Mouse (Mus musculus): ENCODE results near the gene Osbpl2.

The Osbpl2 gene

DNA sequence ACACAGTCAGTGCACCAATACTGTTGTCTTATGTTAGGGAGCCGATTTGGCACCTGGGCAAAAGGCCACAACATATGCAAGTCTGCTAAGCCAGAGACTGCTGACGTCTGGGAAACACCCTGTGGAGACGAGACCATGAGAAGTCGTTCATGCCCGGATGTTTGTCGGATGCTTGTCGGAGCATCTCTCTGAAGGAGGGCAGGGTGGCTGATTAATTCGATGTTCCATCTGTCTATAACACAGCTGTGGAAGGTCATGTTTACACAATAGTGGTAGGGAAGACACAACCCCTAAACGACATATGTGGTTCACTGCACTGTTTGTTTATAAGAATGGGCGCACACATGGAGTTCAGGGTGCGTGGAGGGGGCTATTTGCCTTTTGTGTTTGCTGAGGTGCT, 81.6 kb downstream of the Osbpl2 start:
- no peak for DNase-seq (ENCODE audit: low spot score in 2 of 2)

DNA sequence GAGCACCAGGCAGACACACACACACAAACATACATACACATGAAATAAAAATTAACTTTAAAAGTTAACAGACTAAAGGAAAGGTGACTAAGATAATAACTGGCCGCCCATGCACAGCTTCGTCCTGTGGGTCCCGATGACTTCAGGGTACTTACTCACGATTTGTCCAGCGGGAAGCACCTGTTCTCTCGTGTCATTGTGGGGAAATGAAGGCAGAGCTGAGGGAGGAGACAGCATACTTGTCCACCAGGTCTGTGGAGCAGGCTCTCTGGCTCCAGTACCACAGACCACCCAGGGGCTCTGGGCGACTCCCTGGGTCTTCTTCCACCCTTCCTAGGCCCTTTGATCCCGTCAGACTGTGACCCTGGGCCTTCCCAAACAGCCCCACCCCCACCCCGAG, 82.2 kb downstream of the Osbpl2 start:
- no peak for DNase-seq (ENCODE audit: low spot score in 2 of 2)

DNA sequence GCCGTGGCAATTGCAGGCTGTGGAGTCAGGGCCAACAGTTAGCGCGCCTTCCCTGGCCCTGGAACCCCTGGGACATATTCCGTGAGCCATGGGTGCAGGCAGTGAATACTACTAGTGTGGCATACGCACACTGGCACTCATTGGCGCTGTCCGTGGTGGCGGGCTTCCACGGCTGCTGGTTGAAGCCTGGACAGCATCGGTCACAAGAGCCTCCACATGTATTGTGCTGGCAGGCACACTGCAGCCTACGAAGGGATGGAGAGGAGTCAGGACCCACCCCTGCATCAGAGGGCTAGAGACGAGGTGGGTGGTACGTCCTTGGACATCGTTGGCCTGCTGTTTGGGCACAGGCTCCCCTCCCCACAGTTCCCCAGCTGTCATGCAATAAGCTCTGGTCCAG, 83.2 kb downstream of the Osbpl2 start:
- no peak for DNase-seq (ENCODE audit: low spot score in 2 of 2)

GRCm38 (mm10) chr2:180202805-180203204, 83.7 kb downstream of the Osbpl2 start:
- no peak for DNase-seq (ENCODE audit: low spot score in 2 of 2)

- peak; percentile 69 to 72 for DNase-seq (ENCODE audit: low spot score in 2 of 2)
Measured at GRCm38 (mm10) chr2:180204501-180204900, 85.4 kb downstream of the Osbpl2 start.

GRCm38 (mm10) chr2:180205083-180205955, 86.2 kb downstream of the Osbpl2 start:
- no peak for DNase-seq (ENCODE audit: low spot score in 2 of 2)

- peak; percentile 80 to 86 for DNase-seq (ENCODE audit: low spot score in 2 of 2)
Measured at GRCm38 (mm10) chr2:180205956-180206280, 86.8 kb downstream of the Osbpl2 start.

DNA sequence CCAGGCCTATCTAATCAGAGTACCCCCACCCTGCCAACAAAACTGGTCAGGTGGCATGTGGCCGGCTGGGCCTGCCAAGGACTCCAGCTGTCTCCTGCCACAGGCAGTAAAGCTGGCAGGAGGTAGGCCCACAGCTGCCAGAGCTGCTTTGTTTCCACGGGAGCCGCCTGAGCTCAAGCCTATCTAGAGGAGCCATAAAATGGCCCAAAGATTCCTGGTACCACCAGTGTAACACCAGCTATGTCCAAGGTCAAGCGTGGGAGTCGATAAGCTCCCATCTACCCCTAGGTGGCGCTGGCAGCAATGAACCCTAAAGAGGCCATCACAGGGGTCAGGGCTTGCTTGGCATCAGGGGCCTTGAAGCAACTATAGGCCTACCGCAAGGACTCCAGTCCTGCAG, 88.7 kb downstream of the Osbpl2 start:
- peak; percentile 71 to 80 for DNase-seq (ENCODE audit: low spot score in 2 of 2)

DNA sequence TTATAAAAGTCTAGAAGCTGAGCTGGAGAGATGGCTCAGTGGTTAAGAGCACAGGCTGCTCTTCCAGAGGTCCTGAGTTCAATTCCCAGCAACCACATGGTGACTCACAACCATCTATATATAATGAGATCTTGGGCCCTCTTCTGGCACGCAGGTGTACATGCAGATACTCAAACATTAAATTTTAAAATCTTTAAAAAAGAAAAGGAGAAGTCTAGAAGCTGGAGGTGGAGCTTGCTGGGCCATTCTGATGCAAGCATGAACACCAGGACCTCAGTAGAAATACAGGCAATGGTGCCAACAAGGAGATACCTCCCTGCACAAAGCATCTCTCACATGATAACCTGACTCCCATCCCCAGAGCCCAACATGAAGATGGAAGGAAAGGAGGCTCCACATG, 89.9 kb downstream of the Osbpl2 start:
- no peak for DNase-seq (ENCODE audit: low spot score in 2 of 2)

DNA sequence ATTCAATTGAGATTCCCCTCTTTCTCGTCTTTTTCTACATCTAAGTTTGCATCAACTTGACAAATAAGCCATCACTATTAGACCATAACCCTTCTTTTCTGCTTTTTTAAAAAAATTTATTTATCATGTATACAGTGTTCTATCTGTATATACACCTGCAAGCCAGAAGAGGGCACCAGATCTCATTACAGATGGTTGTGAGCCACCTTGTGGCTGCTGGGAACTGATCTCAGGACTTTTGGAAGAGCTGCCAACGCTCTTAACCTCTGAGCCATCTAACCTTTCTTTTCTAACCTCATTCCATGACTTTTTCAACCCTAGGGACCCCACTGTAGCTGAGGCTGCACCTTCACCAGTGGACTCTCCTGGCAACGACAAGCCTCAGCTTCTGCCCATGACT, 93.1 kb downstream of the Osbpl2 start:
- DNase-seq (ENCODE audit: low spot score in 2 of 2) = no peak
